Mouse (Mus musculus): ENCODE data around the gene Psrc1.
A peak's percentile ranks its signal among the peaks of the same experiment; 100 is the strongest.

Gene Psrc1

DNA sequence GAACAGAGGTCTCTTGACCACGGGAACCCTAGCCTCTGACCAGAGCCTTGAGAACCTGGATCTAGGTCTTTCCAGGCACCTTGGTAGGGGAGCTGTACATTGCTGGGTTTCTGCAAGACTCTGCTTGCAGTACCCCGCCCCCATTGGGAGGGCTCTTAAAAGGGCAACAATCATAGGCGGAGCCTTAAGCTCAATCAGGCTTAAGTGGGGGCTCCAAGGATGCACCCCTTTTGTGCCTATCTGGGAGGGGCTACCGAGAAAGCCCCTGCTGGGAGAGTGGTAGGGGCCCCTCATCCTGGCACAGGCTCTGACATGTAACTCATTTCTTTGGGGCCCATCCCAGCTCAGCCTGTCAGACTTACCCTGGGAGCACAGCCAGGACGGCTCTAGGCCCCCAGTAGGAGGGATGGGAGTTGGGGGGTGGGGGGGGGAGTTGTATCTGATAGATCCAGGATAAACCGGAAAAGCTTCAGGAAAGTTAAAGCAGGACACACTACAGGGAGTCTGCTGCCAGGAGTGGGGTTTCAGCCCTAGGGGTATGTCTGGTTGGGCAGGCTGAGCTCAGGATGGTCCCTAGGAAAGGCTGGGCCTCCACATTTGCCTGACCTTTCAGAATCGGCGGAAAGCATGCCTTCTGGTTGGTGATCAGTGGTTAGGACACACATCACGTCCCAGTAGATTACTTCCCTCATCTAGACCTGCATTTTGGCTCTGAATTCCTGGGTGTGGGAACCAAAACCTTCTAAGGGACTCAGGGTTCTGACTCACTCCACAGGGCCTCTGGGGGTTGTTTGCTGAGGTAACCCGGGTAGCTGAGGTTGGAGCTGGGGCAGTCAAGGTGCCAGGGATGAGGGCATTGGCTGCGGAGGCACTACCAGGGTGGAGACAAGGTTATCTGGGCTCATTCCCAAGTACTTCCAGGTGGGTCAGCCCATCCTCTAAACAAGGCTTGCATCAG, 40.5 kb downstream of the Psrc1 start:
- DNase-seq (ENCODE audit: low spot score in 2 of 2): peak; percentile 59 to 66

DNA sequence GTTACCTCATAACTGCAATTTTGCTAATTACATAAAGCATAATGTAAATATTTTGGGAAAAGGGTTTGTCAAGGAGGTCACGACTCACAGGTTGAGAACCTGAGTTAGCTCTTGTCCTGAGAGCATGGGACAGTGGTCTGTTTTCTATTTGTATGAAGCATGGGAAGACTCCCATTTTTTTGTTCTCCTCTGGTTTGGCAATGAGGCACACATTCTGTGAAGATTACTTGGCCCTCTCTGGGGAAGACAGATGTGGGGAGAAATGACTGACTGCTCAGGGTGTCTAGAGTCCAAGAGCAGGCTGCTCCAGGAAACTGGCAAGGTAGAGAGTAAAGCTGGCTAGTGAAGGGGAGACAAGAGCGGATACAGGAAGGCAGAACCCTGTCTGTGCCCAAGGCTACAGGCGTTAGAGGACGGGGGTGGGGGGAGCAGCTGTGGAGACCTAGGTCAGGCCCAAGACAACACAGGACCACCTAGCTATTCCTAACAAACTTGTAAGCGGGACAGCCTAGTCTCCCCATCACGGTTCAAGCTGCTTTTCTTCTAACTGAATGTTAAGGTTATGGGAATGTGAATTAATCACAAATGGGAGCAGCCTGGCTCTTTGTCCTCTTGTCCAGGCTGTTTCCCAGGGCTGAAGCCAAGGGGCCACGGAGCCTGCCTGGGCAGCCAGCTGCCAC, 41.4 kb downstream of the Psrc1 start:
- DNase-seq (ENCODE audit: low spot score in 2 of 2): no peak

- no peak for DNase-seq (ENCODE audit: low spot score in 2 of 2)
Observed at GRCm38 (mm10) chr3:108425624-108426018, 42.0 kb downstream of the Psrc1 start.

- no peak for DNase-seq (ENCODE audit: low spot score in 2 of 2)
Observed at GRCm38 (mm10) chr3:108432542-108433187, 49.0 kb downstream of the Psrc1 start.

DNA sequence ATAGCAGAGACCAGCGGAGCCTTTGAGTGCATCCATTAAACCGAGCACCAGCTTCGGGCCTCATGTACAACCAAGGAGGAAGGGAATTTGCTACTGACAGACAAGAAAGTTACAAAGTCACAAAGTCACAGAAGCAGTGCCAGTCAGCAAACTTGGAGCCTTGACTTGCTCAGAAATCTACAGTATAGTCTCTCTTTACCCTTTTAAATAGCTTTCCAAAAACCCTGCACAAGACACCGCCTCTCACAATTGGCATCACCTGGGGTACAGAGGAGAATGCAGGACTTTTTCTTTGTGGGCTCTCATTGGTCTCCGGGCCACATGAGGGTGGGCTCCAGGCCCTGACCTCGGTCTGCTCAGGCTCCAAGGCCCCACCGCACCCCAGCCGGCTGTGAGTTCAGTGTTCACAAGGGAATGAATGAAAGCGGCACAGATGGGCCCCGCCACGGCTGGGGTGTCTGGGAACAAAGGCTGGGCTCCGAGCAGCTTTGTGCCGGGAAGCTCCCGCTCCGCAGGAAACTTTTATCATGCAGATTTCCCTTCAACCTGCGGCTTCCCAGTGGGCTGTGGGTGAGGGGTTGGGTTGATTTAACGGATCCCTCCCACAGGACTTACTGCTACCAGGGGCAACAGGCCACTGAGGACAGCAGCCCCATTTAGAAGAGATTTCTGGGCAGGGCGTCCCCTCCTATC, 49.7 kb downstream of the Psrc1 start:
- no peak for DNase-seq (ENCODE audit: low spot score in 2 of 2)

- no peak for DNase-seq (ENCODE audit: low spot score in 2 of 2)
Observed at GRCm38 (mm10) chr3:108433881-108434495, 50.3 kb downstream of the Psrc1 start.

- DNase-seq (ENCODE audit: low spot score in 2 of 2): no peak
Observed at GRCm38 (mm10) chr3:108435701-108436379, 52.2 kb downstream of the Psrc1 start.

- no peak for DNase-seq (ENCODE audit: low spot score in 2 of 2)
Observed at GRCm38 (mm10) chr3:108436380-108436714, 52.7 kb downstream of the Psrc1 start.
